Comparison of ENCODE assay signal across 1 mouse cellular context in the genomic region with DNA sequence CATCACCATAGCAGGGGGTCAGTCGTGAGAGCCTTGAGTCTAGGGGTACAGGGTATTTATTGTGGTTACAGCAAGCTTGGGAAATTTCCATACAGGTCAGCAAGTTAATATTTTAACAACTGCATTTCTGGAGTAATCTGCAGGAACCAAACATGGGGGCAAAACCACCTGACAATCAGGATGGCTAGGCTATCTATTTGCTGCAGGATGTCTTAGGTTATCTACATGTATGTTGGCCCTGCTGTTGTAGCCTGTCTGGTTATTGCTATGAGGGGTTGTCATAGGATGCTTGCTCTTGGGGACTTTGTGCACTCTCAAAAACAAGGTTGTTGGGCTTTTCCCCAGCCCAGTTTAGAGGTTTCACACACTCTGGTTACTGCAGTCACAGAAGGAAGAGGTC.
TF ChIP-seq lines count a peak whose summit lies in the region.

No protein-coding gene starts in this region.

TF ChIP-seq in MEL, 35 proteins besides CTCF, POLR2A, EP300 and RAD21 (continued from another document):
- TF ChIP-seq MEF2A (IDR thresholded peaks at IDR 0.05; ENCODE audit: extremely low read depth, insufficient replicate concordance, low read depth, low read length, poor library complexity, severe bottlenecking) = no peak
- no peak for TF ChIP-seq POLR2AphosphoS2 (IDR thresholded peaks at IDR 0.05; ENCODE audit: low read length)
- peak; percentile 91 for TF ChIP-seq GATA1 (IDR thresholded peaks at IDR 0.05; ENCODE audit: low read depth, low read length)
- TF ChIP-seq ZNF384 (IDR thresholded peaks at IDR 0.05; ENCODE audit: low read depth, low read length) = 0 out of 2 replicates have a peak, but pooled peaks have one; percentile 8
- no peak for TF ChIP-seq CHD2 (IDR thresholded peaks at IDR 0.05; ENCODE audit: low read length)
- no peak for TF ChIP-seq E2F4 (IDR thresholded peaks at IDR 0.05; ENCODE audit: borderline replicate concordance, low read depth, low read length)
- no peak for TF ChIP-seq NELFE (IDR thresholded peaks at IDR 0.05; ENCODE audit: low read depth, low read length)
- TF ChIP-seq RCOR1 (IDR thresholded peaks at IDR 0.05; ENCODE audit: low read depth, low read length) = peak; percentile 70
- no peak for TF ChIP-seq NRF1 (IDR thresholded peaks at IDR 0.05; ENCODE audit: insufficient read depth, low read depth, low read length, poor library complexity, severe bottlenecking)
- TF ChIP-seq MAFK (IDR thresholded peaks at IDR 0.05; ENCODE audit: borderline replicate concordance, low read depth, low read length) = peak; percentile 62; the same call in 1 of the 2 replicates
- TF ChIP-seq USF2 (IDR thresholded peaks at IDR 0.05; ENCODE audit: borderline replicate concordance in 1 of 2, insufficient read depth in 1 of 2, low read depth in 1 of 2, low read length in 2 of 2) = no peak
- TF ChIP-seq ZKSCAN1 (IDR thresholded peaks at IDR 0.05; ENCODE audit: low read depth, low read length) = no peak
- TF ChIP-seq MYB (IDR thresholded peaks at IDR 0.05; ENCODE audit: low read depth, low read length) = peak; percentile 67
- no peak for TF ChIP-seq CHD1 (IDR thresholded peaks at IDR 0.05; ENCODE audit: low read depth, low read length)
- TF ChIP-seq MAX (IDR thresholded peaks at IDR 0.05; ENCODE audit: low read length) = peak; percentile 51; the same call in 1 of the 2 replicates
- peak; percentile 45 for TF ChIP-seq MXI1 (IDR thresholded peaks at IDR 0.05; ENCODE audit: low read depth, low read length)
- TF ChIP-seq ZMIZ1 (IDR thresholded peaks at IDR 0.05; ENCODE audit: low read depth, low read length) = no peak
- peak; percentile 69 for TF ChIP-seq SIN3A (IDR thresholded peaks at IDR 0.05; ENCODE audit: low read length)
- no peak for TF ChIP-seq ELF1 (IDR thresholded peaks at IDR 0.05; ENCODE audit: low read depth, low read length)
- no peak; the same call in 1 of the 2 replicates for TF ChIP-seq HCFC1 (IDR thresholded peaks at IDR 0.05; ENCODE audit: low read depth, low read length)
- TF ChIP-seq TBP (IDR thresholded peaks at IDR 0.05; ENCODE audit: low read depth, low read length) = 0 out of 2 replicates have a peak, but pooled peaks have one; percentile 44
- TF ChIP-seq POLR2AphosphoS5 (IDR thresholded peaks at IDR 0.05; ENCODE audit: borderline replicate concordance, low read depth, low read length) = no peak
- TF ChIP-seq UBTF (IDR thresholded peaks at IDR 0.05; ENCODE audit: borderline replicate concordance, insufficient read depth, low read depth, low read length) = no peak
- 0 out of 2 replicates have a peak, but pooled peaks have one; percentile 22 for TF ChIP-seq JUND (IDR thresholded peaks at IDR 0.05; ENCODE audit: low read depth, low read length)
- TF ChIP-seq GABPA (IDR thresholded peaks at IDR 0.05; ENCODE audit: low read depth, low read length) = no peak
- 0 out of 2 replicates have a peak, but pooled peaks have one; percentile 13 for TF ChIP-seq ZC3H11A (IDR thresholded peaks at IDR 0.05; ENCODE audit: low read depth, low read length)
- TF ChIP-seq SMC3 (IDR thresholded peaks at IDR 0.05; ENCODE audit: low read depth, low read length) = 0 out of 2 replicates have a peak, but pooled peaks have one; percentile 15
- peak; percentile 49; the same call in 1 of the 2 replicates for TF ChIP-seq USF1 (IDR thresholded peaks at IDR 0.05; ENCODE audit: low read depth, low read length)
